Mouse (Mus musculus) regulatory T cell (primary cell): Measurements from ENCODE around the gene Rap1a.

Source experiments
- in situ Hi-C: fragments of 300-600 bp; cut with MboI, MseI; formaldehyde crosslinking; loops from one replicate; pipeline ENCODE4 v1.15.1; 2025; ENCODE audit warnings: high pct_unique_total_duplicates

Gene Rap1a

GRCm38 (mm10) chr3:105695476-105696386, 105.4 kb downstream of the Rap1a start:
- in situ Hi-C loops: loop anchor here (25.0 kb wide), 1 partner anchor 792 kb away; the partner anchor contains the start of gene Dennd2d

- in situ Hi-C loops: loop anchor here (25.0 kb wide), 1 partner anchor 794 kb away; the partner anchor contains the start of gene Dennd2d
These were observed 107.6 kb downstream of the Rap1a start for GRCm38 (mm10) chr3:105693327-105694080.

DNA sequence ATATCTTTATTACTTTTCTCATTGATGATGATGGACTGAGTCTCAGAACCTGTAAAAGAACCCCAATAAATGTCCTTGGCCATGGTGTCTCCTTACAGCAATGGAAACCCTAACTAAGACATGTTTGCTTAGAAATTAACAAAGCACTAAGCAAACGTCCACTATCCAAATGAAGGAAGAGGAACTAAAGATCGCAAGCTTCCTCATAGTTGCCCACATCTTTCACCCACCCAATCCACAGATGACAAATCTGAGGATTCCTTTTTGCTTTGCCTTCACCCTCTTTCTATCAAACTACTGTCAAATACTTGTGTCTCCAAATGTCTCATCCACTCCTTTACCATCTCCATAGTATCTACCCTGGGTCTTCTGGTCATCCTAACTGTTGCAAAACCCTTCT, 112.6 kb downstream of the Rap1a start:
- in situ Hi-C loops: loop anchor here (5.0 to 25.0 kb wide), 4 partner anchors 46 to 799 kb away; partner anchors contain the start of genes Dennd2d and Wdr77

GRCm38 (mm10) chr3:105687324-105688060, 113.6 kb downstream of the Rap1a start, which contains the start of gene Ddx20:
Gene Ddx20 (minus strand): TSS chr3:105687574.
- in situ Hi-C loops: loop anchor here (5.0 to 25.0 kb wide), 4 partner anchors 47 to 800 kb away; partner anchors contain the start of genes Dennd2d and Wdr77

- in situ Hi-C loops: loop anchor here (5.0 to 25.0 kb wide), 4 partner anchors 48 to 801 kb away; partner anchors contain the start of genes Dennd2d and Wdr77
These were observed 114.5 kb downstream of the Rap1a start for GRCm38 (mm10) chr3:105686394-105687323.

- in situ Hi-C loops: loop anchor here (10.0 to 25.0 kb wide), 3 partner anchors 54 to 807 kb away; partner anchors contain the start of genes Dennd2d and Wdr77
These were observed 120.8 kb downstream of the Rap1a start for GRCm38 (mm10) chr3:105680346-105680745.
